Mouse (Mus musculus) neural tube, embryonic 10.5 days (tissue): ENCODE data around the gene Gprc5d.

Experiments used
- DNase-seq: peaks from one replicate; pipeline ENCODE4 v3.0.0-alpha.2; 2017; ENCODE audit warnings: low spot score; ENCODE audit errors: extremely low spot score

Gene Gprc5d

DNA sequence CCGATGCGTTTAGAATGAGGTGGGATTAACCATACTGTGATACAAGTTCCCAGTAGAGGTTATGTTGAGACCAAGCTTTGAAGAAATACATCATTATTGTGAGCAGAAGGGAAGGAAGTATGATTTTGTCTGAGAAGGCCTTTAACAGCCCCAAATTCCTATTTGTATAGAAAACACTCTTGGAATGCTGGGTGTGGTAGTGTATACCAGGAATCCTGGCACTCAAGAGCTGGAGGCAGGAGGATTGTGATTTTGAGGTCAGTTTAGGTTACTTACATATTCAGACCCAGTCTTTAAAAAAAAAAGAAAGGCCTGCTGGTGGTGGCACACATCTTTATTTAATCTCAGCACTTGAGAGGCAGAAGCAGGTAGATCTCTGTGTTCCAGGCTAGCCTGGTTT, 47.7 kb downstream of the Gprc5d start:
- no peak for DNase-seq

- no peak for DNase-seq
Observed at GRCm38 (mm10) chr6:135069856-135070255, 48.2 kb downstream of the Gprc5d start.

GRCm38 (mm10) chr6:135068221-135068620, 49.9 kb downstream of the Gprc5d start:
- no peak for DNase-seq

- DNase-seq, result no peak
Observed at GRCm38 (mm10) chr6:135066795-135067445, 51.2 kb downstream of the Gprc5d start.

DNA sequence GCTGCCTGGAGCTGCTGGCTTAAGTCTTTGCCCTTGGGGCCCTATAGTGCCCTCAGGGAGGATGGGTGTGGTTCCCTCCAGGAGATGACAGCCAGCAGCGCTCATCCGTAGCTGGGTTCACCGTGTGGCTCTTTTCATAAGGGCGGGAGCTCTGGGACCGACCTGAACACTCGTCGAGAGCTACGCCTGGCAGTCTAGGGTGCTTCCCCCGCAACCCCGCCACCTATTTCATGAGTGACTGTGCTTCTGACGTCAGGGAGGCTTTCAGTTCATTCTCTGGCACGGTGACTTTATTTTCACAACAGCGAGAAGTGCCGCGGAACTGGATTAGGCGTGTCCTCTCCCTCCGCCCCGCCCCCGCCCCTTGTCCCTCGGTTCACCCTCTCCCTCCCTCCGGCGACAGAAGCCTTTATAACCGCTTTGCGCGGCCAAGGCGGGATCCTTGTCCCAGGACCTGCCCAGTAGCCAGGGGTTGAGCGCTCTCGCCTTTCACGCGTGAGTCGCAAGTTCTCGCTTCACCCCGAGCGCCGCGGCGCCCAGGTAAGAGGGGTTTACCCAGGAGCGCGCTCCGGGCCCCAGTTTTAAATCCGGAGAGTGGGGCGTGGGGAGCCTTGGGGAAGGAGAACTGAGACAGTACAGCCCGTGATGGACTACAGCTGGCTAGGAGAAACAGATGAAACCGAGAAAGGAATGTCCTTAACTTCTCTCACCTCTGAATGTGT, 52.7 kb downstream of the Gprc5d start, which contains the start of gene Gprc5a:
Gene Gprc5a, plus strand, starts transcription at position 416 of the 722 bp plus-strand sequence.
- peak; percentile 70 for DNase-seq

DNA sequence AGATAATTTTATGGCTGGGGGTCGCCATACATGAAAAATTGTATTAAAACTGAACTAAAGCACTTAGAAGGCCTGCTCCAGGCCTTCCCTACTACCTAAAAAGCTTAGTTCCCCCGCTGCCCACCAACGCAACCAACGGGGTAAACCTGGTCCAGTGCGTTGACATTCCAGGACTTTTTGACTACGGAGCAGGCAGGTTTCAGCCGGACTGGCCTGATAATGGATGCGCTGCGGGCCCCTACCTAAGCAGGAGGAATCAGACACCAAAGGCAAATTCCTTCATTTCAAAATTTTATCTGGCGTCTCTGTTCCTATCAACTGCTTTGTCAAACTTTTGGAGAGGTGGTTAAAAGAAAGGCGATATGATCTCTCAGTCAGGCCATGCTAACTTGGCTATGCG, 53.5 kb downstream of the Gprc5d start:
- no peak for DNase-seq

- DNase-seq, result no peak
Observed at GRCm38 (mm10) chr6:135060728-135061127, 57.4 kb downstream of the Gprc5d start.
